Mouse (Mus musculus) embryo, embryonic 10 days (tissue): ENCODE measurements around the gene Lce1f.
A peak's percentile ranks its signal among the peaks of the same experiment; 100 is the strongest.
"Not testable (repeated sequence)": the region's sequence is repeated elsewhere in the genome, so short reads cannot be mapped to it uniquely, and the experiment has no call there.

ENCODE experiments used
- DNase-seq: peaks from one replicate; pipeline ENCODE4 v3.0.0-alpha.2; 2015; ENCODE audit warnings: low spot score

Lce1f gene

GRCm38 (mm10) chr3:92720250-92720649 is at the start of gene Lce1f:
Gene Lce1f (minus strand): TSS chr3:92720350.
- DNase-seq: no peak

DNA sequence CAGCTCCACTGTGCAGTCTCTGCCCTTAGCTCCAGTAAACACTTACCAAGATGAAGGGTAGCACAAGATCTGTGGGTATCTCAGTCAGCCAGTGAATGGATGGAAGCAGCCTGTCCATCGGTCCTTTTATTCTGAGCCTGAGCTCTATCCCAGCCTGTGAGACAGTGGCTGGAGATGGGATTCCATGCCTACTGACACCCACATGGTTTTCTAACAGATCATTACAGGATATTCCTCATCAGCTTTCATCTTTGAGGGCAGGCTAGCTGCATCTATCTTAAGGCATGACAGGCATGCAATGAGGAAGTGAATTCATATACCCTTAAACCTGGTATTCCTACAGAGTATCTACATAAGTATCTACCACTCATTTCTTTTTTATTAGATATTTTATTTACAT is 44.8 kb upstream of the Lce1f start, which contains the start of gene Lce1h:
Gene Lce1h, minus strand, starts transcription at position 101 of the 400 bp plus-strand sequence.
- DNase-seq: no peak

GRCm38 (mm10) chr3:92753197-92753596 is 33.0 kb upstream of the Lce1f start:
- no peak for DNase-seq

DNA sequence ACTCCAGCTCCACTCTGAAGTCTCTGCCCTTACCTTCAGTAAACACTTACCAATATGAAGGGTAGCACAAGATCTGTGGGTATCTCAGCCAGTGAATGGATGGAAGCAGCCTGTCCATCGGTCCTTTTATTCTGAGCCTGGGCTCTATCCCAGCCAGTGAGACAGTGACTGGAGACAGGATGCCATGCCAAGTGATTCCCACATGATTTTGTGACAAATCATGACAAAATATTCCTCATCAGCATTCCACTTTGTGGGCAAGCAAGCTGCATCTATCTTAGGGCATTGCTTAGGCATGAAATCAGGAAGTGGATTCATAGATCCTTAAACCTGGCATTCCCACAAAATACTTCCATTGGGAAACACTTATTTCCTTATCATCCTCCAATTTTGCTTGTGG is 32.1 kb upstream of the Lce1f start, which contains the start of gene Lce1g:
Gene Lce1g, minus strand, starts transcription at position 101 of the 400 bp plus-strand sequence.
- DNase-seq: no peak

GRCm38 (mm10) chr3:92738996-92739395 is 18.8 kb upstream of the Lce1f start, which contains the start of gene Gm38119:
Gene Gm38119 (minus strand): TSS chr3:92739096.
- no peak for DNase-seq

DNA sequence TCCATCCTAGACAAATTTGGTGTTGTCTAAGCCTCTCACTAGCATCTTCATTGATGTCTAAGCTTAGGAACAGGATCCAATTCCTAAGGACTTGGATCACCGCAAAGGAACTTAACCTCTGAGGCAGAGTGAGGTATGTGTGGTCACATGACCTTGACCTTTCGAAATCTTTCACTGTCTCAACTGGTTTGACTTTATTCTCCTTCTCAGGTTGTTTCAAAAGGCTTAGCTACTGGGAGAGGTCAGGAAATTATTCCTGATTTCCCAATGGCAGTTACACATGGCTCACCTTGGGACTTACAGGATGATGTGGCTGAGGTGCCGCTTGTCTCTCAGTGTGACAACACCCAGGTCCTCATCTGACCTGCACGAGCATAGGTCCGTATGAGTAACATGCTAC is 2.5 kb upstream of the Lce1f start:
- peak; percentile 4 for DNase-seq

- DNase-seq: peak; percentile 4
These were observed 5.0 kb downstream of the Lce1f start for GRCm38 (mm10) chr3:92715122-92715521.

DNA sequence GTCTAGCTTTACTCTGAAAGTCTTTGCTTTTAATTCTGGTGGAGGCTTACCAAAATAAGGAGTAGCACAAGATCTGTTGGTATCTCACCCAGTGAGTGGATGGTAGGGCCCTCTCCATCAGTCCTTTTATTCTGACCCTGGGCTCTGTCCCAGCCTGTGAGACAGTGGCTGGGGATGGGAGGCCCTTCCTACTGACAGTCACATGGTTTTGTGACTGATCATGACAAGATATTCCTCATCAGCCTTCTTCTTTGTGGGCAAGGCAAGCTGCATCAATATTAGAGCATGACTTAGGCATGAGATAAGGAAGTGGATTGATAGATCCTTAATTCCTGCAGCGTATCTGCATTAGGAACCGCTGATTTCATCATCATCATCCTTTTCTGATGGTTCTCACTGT is 11.2 kb downstream of the Lce1f start, which contains the start of gene Lce1e:
Gene Lce1e, minus strand, starts transcription at position 101 of the 400 bp plus-strand sequence.
- DNase-seq: no peak

- no peak for DNase-seq
These were observed 25.5 kb downstream of the Lce1f start for GRCm38 (mm10) chr3:92694613-92695012.

DNA sequence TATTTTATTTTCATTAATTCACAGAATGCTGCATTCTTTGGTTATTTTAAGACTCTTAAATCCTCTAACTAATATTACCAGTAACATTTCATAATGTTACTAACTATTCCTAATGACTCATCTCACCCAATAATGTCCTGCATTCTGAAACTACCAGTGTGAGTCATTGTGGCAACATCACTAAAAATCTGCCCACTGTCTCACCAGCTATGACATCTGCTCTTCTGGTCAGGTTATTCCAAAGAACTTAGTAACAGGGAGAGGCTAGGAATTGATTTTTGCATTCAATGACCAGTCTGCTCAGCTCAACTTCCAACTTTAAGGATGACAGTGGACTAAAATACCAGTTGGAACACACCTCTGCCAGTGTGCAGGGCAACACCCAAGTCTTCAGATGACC is 28.5 kb downstream of the Lce1f start:
- DNase-seq: no peak

GRCm38 (mm10) chr3:92689154-92689553 is 31.0 kb downstream of the Lce1f start:
- DNase-seq: not testable (repeated sequence)

- no peak for DNase-seq
These were observed 33.0 kb downstream of the Lce1f start, which contains the start of gene Lce1d for GRCm38 (mm10) chr3:92687110-92687509. Gene Lce1d (minus strand): TSS chr3:92687210.

DNA sequence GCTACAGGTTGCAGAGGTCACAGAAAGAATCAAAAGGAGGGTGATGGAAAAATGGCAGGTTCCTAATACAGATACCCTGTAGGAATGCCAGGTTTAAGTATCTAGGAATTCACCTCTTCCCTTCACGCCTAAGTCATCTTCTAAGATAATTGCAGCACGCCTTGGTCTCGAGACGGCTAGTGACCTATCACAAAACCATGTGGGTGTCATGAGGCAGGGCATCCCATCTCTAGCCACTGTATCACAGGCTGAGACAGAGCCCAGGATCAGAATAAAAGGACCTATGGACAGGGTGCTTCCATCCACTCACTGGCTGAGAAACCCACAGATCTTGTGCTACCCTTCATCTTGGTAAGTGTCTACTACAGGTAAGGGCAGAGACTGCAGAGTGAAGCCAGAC is 41.2 kb downstream of the Lce1f start, which contains the start of gene Lce1c:
Gene Lce1c, plus strand, starts transcription at position 301 of the 400 bp plus-strand sequence.
- no peak for DNase-seq

GRCm38 (mm10) chr3:92670215-92670614 is 49.9 kb downstream of the Lce1f start, which contains the start of gene Lce1a2:
Gene Lce1a2 (minus strand): TSS chr3:92670315.
- no peak for DNase-seq
